Comparison of ENCODE assay signal across 14 mouse cellular contexts in genomic region chr10:43406107-43406506, GRCm38 (mm10).
"Had no signal": no experiment of that assay in that cellular context is flagged by ENCODE, and none has a peak within 500 bp of the region (broad histone marks: within the 10 kb centered on the region; RNA-seq: fewer than 3 reads in every experiment).

No protein-coding gene starts in this region.

- H3K9ac ChIP-seq: liver, embryonic 15.5 days; midbrain, embryonic 13.5 days; neural tube, embryonic 13.5 days had no signal

- H3K9me3 ChIP-seq: limb, embryonic 10.5 days; liver, embryonic 15.5 days; midbrain, embryonic 13.5 days; neural tube, embryonic 13.5 days had no signal

- H3K4me1 ChIP-seq: limb, embryonic 10.5 days; liver, embryonic 15.5 days; midbrain, embryonic 13.5 days; neural tube, embryonic 13.5 days had no signal

- H3K27ac ChIP-seq: left cerebral cortex, adult 2 months; limb, embryonic 10.5 days; liver, embryonic 15.5 days; macrophage; midbrain, embryonic 13.5 days; neural tube, embryonic 13.5 days; stomach, postnatal 0 days had no signal

- DNase-seq: kidney, adult 8-10 months; kidney, postnatal 4 days; lung, adult 2 months; right cerebral cortex, postnatal 14 days; thymus, postnatal 25 days had no signal

- H3K36me3 ChIP-seq: liver, embryonic 15.5 days; midbrain, embryonic 13.5 days; neural tube, embryonic 13.5 days had no signal

- ATAC-seq: midbrain, embryonic 13.5 days had no signal

- H3K27me3 ChIP-seq: liver, embryonic 15.5 days; midbrain, embryonic 13.5 days; neural tube, embryonic 13.5 days had no signal

- H3K4me3 ChIP-seq: left cerebral cortex, adult 2 months; limb, embryonic 10.5 days; liver, embryonic 15.5 days; midbrain, embryonic 13.5 days; myocyte; neural tube, embryonic 13.5 days had no signal

- H3K4me2 ChIP-seq: liver, embryonic 11.5 days; liver, embryonic 15.5 days; midbrain, embryonic 13.5 days; neural tube, embryonic 13.5 days had no signal
